Mouse (Mus musculus) heart, embryonic 10.5 days (tissue): ENCODE measurements at regions not wholly inside any gene's neighbourhood (a gene's known extent, or its start where the extent isn't known, plus 50 kb on each side); places are given as distances from the start of the nearest gene placed in this dataset.

Source experiments
- DNase-seq: peaks from one replicate; pipeline ENCODE4 v3.0.0-alpha.2; 2017; ENCODE audit warnings: low spot score
- H3K27ac ChIP-seq: fragments of 300-500 bp; sonication (generic); 2 replicates; pipeline ENCODE4 v1.5.1; 2016; ENCODE audit warnings: mild to moderate bottlenecking
- H3K27me3 ChIP-seq: fragments of 300-500 bp; sonication (generic); 2 replicates; pipeline ENCODE4 v1.6.1; 2016; ENCODE audit warnings: mild to moderate bottlenecking; ENCODE audit not compliant: poor library complexity, insufficient read depth, severe bottlenecking
- H3K36me3 ChIP-seq: fragments of 300-500 bp; sonication (generic); 2 replicates; pipeline ENCODE4 v1.6.1; 2016; ENCODE audit warnings: mild to moderate bottlenecking, moderate library complexity
- H3K4me1 ChIP-seq: fragments of 300-500 bp; sonication (generic); 2 replicates; pipeline ENCODE4 v1.6.1; 2016; ENCODE audit warnings: mild to moderate bottlenecking
- H3K4me3 ChIP-seq: fragments of 300-500 bp; sonication (generic); 2 replicates; pipeline ENCODE4 v1.5.1; 2016; ENCODE audit warnings: mild to moderate bottlenecking, moderate library complexity
- H3K9me3 ChIP-seq: fragments of 300-500 bp; sonication (generic); 2 replicates; pipeline ENCODE4 v1.6.1; 2016; ENCODE audit warnings: mild to moderate bottlenecking, moderate library complexity
- WGBS: fragments of 180-500 bp; shearing (Covaris S2); methylation state at CpG from one replicate; pipeline ENCODE4 v1.1.7; 2016; 5-methylcytosine and 5-hydroxymethylcytosine counted together

DNA sequence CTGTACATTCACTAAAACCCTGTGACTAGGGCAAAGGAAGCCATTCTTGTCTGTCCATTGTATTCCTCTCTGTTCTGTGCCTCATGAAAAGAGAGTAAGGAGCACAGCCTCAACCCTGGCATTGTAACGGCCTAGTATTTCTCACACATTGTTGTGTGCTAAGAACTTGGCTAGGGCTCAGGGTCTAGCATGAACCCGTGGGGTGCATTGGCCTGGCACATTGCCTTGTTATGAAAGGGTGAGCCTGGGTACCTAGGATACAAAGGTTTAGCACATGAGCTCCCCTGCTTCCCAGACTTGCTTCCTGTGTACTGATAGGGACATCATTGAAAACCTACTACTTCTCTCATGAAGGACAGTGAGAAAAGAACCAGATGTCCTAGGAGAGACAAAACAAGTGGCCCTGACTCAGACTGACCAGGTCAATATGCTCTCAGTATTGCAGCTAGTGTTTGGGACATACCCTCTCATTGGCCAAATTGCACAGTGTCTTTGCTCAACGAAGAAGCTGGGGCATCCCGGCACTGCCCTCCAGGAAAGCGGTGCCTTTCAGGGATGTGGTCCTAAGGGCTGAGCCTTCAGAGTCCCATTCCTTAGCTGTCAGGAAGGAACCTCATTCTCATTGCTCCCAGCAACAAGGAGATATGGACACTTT lies 298.6 kb downstream of the Glrx3 start:
- Histone ChIP-seq H3K27ac (no peak overlapping the region), H3K9me3 (no peaks in the 10 kb centered on the region), H3K4me1 (no peaks in the 10 kb centered on the region), H3K4me3 (no peak overlapping the region), H3K36me3 (no peaks in the 10 kb centered on the region), H3K27me3 (no peaks in the 10 kb centered on the region)
- WGBS: 85% methylated on average over 5 of the region's 5 CpGs
- DNase-seq: peak; percentile 64

DNA sequence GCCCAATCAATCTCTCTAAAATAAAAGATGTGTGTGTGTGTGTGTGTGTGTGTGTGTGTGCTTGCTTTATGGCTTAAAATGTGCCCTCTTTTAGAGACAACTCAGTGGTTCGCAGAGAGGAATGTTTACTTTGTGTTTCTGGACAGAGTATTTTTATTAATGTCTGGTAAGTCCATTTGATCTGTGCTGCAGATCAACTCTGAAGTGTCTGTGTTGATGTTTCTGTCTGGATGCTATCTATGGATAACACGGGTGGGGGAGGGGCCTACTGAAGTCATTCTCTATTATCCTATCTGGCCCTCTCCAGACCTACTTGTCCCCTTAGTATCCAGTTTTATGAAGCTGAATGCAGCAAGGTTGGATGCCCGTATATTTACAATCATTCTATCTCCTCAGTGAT lies 304.3 kb downstream of the Glrx3 start:
- no peaks in the 10 kb centered on the region for H3K27me3 ChIP-seq
- H3K27ac ChIP-seq: no peak overlapping the region
- DNase-seq: no peak
- H3K9me3 ChIP-seq: no peaks in the 10 kb centered on the region
- H3K4me3 ChIP-seq: no peak overlapping the region
- H3K36me3 ChIP-seq: no peaks in the 10 kb centered on the region
- WGBS: 69% methylated on average over 3 of the region's 3 CpGs
- H3K4me1 ChIP-seq: peaks cover 9% of the 10 kb centered on the region; the same call in 1 of the 2 replicates

DNA sequence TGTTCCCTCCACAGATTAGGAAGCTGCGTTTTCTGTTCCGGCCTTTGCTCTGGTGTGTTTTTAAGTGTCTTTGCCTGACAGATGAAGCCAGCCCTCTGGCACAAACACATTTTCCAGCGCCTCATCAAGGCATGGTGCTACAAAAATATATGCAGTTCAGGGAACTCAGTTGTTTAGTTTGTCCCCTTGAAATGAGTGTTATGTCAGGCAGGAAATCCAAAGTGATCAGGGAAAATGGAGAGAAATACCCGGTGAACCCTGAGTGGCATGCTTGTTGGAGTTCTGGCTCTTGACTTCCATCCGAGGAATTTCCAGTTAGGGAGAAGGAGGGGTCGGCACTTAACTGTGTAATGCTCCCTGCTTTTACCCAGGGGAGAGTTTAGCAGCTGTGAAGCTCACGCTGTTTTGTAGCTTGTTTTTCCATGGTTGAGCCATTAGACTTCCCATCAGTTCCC lies 304.9 kb downstream of the Glrx3 start:
- DNase-seq: no peak
- WGBS: 27% methylated on average over 7 of the region's 7 CpGs
- H3K27me3 ChIP-seq: no peaks in the 10 kb centered on the region

DNA sequence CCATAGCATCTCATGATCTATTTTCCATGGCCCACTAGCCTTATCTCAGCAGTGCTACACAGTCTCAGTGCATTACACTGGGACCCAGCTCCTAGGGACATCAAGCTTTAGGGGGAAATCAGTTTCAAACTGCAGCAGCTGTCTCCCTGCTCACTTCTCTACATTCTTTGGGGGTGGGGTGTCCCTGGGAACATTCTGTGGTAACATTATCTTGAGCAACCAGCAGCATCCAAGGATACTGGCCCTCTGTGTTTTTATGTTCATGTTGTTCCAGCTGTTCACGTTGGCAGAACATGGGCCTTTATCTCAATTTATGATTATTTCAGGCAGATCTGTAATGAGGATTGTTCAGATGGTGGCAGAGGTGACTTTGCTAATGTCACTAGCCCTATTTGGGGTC lies 308.2 kb downstream of the Glrx3 start:
- H3K4me1 ChIP-seq: peaks cover 9% of the 10 kb centered on the region; the same call in 1 of the 2 replicates

More for the DNA sequence above, 304.9 kb downstream of the Glrx3 start:
- no peak overlapping the region for H3K4me3 ChIP-seq
- no peaks in the 10 kb centered on the region for H3K9me3 ChIP-seq
- no peaks in the 10 kb centered on the region for H3K36me3 ChIP-seq
- peaks cover 9% of the 10 kb centered on the region; the same call in 1 of the 2 replicates for H3K4me1 ChIP-seq
- no peak overlapping the region for H3K27ac ChIP-seq

DNA sequence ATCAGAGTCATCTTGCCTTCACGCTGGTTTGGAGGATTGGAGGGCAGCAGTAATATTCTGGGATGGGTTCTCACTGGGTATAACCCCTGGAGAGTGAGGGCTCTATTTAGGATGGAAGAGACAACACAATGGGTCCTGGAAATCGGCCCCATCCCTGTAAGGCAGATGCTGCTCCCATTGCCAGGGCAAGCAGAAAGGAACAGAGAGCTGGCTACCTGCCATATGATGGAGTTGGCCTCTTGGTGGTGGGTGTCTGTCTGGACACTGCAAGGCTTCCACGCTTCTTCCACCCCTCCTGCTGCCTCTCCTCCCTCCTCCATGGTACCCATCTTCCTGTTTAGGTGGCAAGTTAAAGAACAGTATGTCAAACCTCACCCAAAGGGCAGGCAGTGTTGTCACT lies 308.6 kb downstream of the Glrx3 start:
- DNase-seq: no peak
- Histone ChIP-seq H3K27ac (no peak overlapping the region), H3K9me3 (no peaks in the 10 kb centered on the region), H3K36me3 (no peaks in the 10 kb centered on the region), H3K27me3 (no peaks in the 10 kb centered on the region), H3K4me1 (peaks cover 12% of the 10 kb centered on the region; the same call in 1 of the 2 replicates), H3K4me3 (no peak overlapping the region)
- 83% methylated on average over 3 of the region's 3 CpGs for WGBS

More for the DNA sequence above, 308.2 kb downstream of the Glrx3 start:
- no peak overlapping the region for H3K27ac ChIP-seq
- no peak overlapping the region for H3K4me3 ChIP-seq
- DNase-seq: no peak
- WGBS: 71% methylated on average over 1 of the region's 1 CpGs
- no peaks in the 10 kb centered on the region for H3K9me3 ChIP-seq
- no peaks in the 10 kb centered on the region for H3K36me3 ChIP-seq
- H3K27me3 ChIP-seq: no peaks in the 10 kb centered on the region

DNA sequence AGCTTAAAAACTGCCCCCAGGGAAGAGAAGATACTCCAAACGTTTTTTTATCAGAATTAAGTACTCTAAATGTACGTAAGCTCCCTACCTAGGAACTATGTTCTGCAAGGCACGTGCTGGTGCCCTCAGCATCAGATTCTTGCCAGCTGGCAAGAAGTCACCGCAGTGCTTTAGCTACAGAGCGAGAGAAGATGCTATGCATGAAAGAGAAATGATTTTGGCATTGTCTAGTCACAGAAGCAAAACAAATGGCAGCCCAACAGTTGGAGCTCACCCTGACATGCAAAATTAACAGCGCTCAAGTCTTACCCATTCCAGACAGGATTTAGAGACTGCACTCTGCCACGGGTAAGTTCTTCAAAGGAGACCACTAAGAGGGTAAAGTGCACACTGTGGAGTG lies 311.5 kb downstream of the Glrx3 start:
- H3K4me1 ChIP-seq: 0 out of 2 replicates have a peak, but pooled peaks cover 3% of the 10 kb centered on the region
- H3K27ac ChIP-seq: no peak overlapping the region
- no peak overlapping the region for H3K4me3 ChIP-seq
- DNase-seq: no peak
- H3K9me3 ChIP-seq: no peaks in the 10 kb centered on the region
- no peaks in the 10 kb centered on the region for H3K27me3 ChIP-seq
- 71% methylated on average over 7 of the region's 7 CpGs for WGBS
- no peaks in the 10 kb centered on the region for H3K36me3 ChIP-seq

DNA sequence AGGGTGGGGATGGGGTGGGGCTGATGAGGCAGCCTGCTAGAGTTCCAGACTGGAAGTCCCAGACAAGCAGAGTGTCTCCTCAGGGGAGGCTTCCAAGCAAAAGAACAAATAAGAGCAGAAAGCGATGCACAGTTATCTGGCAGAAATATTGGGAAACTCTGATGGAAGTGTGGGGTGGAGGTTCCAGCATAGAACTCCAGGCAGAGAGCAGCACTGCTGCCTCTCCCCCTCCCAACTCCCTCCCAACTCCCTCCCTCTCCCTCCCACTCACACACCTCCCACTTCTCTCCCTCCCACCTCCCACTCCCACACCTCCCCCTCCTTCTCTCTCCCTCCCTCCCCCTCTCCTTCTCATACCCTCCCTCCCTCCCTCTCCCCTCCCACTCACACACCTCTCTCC lies 313.3 kb downstream of the Glrx3 start:
- Histone ChIP-seq H3K4me3 (no peak overlapping the region), H3K36me3 (no peaks in the 10 kb centered on the region), H3K27me3 (no peaks in the 10 kb centered on the region), H3K27ac (no peak overlapping the region), H3K9me3 (no peaks in the 10 kb centered on the region), H3K4me1 (0 out of 2 replicates have a peak, but pooled peaks cover 3% of the 10 kb centered on the region)
- DNase-seq: no peak
- 74% methylated on average over 1 of the region's 1 CpGs for WGBS

DNA sequence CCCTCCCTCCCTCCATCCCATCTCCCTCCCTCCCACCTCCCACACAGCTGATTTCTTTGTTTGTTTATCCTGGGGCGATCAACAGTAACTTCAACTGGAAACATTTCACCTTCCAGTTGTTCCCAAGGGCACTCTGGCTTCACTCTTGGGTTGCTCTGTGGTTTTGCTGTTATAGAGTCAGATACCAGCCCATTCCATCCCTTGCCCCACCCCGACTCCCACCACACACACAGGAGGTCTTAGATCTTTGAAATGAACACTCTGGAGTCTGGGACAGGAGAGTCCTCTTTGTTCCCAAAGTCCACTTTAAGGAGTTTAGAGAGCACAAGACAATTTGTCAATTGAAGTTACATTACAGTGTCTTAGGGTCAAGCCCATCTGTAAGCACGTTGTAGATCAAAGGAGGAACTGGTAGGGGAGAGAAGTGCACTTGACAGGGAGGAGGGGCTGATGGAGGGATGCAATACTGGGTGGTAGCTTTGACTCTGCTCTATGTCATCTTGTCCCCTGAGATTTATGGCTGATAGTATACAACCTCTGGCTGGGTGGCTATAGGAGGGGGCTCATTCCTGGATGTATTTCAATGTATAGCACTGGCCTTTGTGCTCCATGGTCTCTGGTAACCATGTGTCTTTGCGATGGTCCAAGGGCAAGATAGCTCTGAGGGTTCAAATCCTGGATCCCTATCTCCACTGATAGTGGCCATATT lies 313.9 kb downstream of the Glrx3 start:
- Histone ChIP-seq H3K27me3 (no peaks in the 10 kb centered on the region), H3K27ac (no peak overlapping the region), H3K36me3 (no peaks in the 10 kb centered on the region), H3K4me3 (no peak overlapping the region), H3K9me3 (no peaks in the 10 kb centered on the region), H3K4me1 (0 out of 2 replicates have a peak, but pooled peaks cover 3% of the 10 kb centered on the region)
- DNase-seq: no peak
- WGBS: 31% methylated on average over 4 of the region's 4 CpGs

DNA sequence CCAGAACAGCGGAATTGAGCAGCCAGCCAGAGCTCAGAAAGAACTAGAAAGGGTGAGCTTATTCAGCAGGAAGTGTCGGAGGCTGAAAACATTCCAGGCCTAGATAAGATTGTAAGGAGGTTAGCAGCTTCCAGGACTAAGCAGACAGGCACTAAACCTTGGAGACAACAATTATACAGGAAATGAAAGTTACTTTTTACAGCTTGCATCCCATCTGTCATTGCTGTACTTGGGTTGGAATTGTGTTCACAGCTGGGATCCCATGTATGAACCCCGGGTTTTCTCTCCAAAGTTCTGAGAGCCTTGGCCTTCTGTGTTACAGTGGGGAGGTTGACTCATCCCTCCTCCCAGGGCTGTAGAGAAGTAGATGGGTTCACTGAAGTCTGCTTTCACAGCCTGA lies 328.5 kb downstream of the Glrx3 start:
- WGBS: 41% methylated on average over 3 of the region's 3 CpGs
- H3K4me3 ChIP-seq: no peak overlapping the region
- H3K27me3 ChIP-seq: no peaks in the 10 kb centered on the region
- no peaks in the 10 kb centered on the region for H3K9me3 ChIP-seq
- H3K36me3 ChIP-seq: no peaks in the 10 kb centered on the region
- DNase-seq: no peak
- H3K27ac ChIP-seq: no peak overlapping the region
- H3K4me1 ChIP-seq: no peaks in the 10 kb centered on the region

DNA sequence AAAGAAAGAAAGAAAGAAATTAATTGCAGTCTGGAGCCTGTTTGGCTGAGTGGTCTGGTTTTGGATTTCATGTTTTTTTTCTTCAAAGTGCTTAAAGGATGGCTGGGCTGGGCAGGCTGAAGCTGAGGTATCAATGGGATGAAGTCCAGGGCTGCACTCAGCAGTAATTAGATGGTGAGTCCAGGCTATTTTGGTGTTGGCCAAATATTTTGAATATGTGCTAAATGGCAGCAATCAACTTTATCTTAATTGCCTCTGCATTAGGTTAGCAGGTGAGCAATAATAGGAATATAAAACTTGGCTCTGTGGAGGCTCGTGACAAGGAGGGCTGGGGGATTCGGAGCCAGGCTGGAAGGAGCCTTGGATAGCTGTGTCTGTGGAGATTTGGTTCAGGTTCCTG lies 329.3 kb downstream of the Glrx3 start:
- 66% methylated on average over 2 of the region's 2 CpGs for WGBS
- DNase-seq: no peak
- H3K4me1 ChIP-seq: no peaks in the 10 kb centered on the region
- H3K9me3 ChIP-seq: no peaks in the 10 kb centered on the region
- no peak overlapping the region for H3K27ac ChIP-seq
- no peaks in the 10 kb centered on the region for H3K36me3 ChIP-seq
- no peaks in the 10 kb centered on the region for H3K27me3 ChIP-seq
- H3K4me3 ChIP-seq: no peak overlapping the region

DNA sequence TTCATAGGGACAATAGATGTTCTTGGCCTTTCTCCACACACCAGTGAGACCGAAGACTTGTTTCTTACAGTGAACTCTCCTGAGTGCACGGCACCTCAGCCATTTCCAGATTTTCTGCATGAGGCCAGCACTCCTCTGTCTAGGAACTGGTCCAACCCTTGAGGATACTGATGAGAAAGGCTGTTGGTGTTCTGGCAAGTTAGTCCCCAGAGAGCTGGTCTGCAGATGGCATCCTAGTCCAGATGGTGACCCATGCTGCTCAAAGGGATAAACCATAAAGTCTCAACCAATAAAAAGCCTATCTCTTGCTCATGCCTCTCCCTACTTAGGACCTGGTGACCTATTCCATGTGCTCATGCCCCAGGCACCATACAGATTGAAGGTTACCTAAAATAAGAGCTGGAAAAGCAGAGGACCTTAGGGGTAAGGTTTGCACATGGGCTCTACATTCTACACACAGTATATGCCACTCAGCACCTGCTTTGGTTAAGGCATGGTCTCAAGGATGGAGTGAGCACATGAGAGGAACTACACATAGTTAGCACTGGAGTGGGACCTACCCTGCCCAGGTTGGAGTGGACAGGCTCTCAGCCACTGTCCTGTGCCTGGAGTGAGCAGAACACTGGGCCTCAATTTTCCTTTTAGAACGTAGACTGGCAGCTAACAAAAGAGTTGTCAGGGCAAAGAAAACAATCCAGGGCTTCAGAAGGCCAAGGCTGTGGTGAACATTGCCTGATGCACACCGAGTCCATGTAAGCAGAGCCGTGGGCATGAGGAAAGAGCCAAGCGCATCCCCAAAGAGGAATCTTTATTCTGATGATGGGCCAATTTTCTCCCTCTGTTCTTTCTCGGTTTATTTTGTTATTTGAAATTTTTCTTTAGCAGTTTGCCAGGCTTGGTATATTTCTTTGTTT lies 335.9 kb downstream of the Glrx3 start:
- Histone ChIP-seq H3K4me3 (no peak overlapping the region), H3K27me3 (no peaks in the 10 kb centered on the region), H3K9me3 (no peaks in the 10 kb centered on the region), H3K27ac (no peak overlapping the region), H3K36me3 (no peaks in the 10 kb centered on the region), H3K4me1 (no peaks in the 10 kb centered on the region)
- WGBS: 80% methylated on average over 7 of the region's 7 CpGs
- DNase-seq: no peak

DNA sequence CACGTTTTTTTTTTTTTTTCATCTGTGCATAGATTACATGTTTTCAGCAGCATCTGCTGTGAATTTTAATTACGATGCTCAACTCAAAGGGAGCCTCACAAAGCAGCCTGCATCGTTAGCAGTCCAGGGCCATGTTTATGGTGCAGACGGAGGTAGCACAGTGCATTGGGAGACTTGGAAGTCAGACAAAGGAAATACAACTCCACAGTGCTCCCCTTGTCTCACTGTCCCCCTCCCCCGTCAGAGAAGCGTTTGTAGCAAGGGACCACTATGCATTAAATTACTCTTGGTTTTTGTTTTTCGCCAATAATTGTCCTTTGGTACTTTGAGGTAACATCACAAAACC lies 336.5 kb downstream of the Glrx3 start:
- no peak for DNase-seq
- no peaks in the 10 kb centered on the region for H3K36me3 ChIP-seq

DNA sequence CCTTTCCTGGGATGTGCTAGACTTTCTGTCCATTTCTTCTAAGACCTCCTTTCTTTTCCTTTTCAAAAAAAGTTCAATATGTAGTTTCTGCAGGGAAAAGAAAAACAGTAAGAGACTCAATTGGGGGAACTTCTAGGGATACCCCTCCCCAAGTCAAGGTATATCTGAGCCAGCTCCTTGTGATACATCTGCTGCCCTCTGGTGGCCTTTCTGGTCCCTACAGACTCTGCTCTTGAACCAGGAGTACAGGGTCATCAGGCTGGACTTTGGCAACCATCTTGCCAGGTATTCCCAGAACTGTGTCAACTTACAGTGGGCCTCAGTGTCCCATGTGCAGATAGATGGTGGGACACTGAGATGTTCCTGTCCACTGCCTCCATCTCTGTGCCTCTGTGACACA lies 346.5 kb downstream of the Glrx3 start:
- H3K4me1 ChIP-seq: no peaks in the 10 kb centered on the region
- no peaks in the 10 kb centered on the region for H3K9me3 ChIP-seq
- no peaks in the 10 kb centered on the region for H3K27me3 ChIP-seq
- DNase-seq: no peak
- H3K27ac ChIP-seq: no peak overlapping the region
- H3K4me3 ChIP-seq: no peak overlapping the region
- H3K36me3 ChIP-seq: no peaks in the 10 kb centered on the region

More for the DNA sequence above, 336.5 kb downstream of the Glrx3 start:
- Histone ChIP-seq H3K27ac (no peak overlapping the region), H3K4me3 (no peak overlapping the region), H3K4me1 (no peaks in the 10 kb centered on the region), H3K27me3 (no peaks in the 10 kb centered on the region), H3K9me3 (no peaks in the 10 kb centered on the region)
- WGBS: 75% methylated on average over 7 of the region's 7 CpGs
